Mouse (Mus musculus): Measurements from ENCODE around the gene Epb41l5. TPM values are rescaled to one million over a fixed set of nuclear protein-coding genes. Genes with fewer than 3 reads are reported as not detected.

Gene Epb41l5
- polyA plus RNA-seq, 1 experiment from 2014 or later = 10.3 TPM

- no peak overlapping the region for H3K27ac ChIP-seq
- H3K9me3 ChIP-seq = no peaks in the 10 kb centered on the region
- H3K4me3 ChIP-seq = no peak overlapping the region
- no peak for ATAC-seq (ENCODE audit: low FRiP score, low read depth)
- peaks cover 17% of the 10 kb centered on the region for H3K4me1 ChIP-seq
- 84% methylated on average over 7 of the region's 7 CpGs for WGBS
- no peaks in the 10 kb centered on the region for H3K27me3 ChIP-seq
- no peak overlapping the region for H3K4me2 ChIP-seq (replicated peaks)
- H3K9ac ChIP-seq = no peak overlapping the region
- H3K36me3 ChIP-seq = no peaks in the 10 kb centered on the region
These were observed 139.3 kb downstream of the Epb41l5 start for GRCm38 (mm10) chr1:119509474-119509873.

- no peak overlapping the region for H3K4me3 ChIP-seq
- no peak overlapping the region for H3K4me2 ChIP-seq (replicated peaks)
- H3K36me3 ChIP-seq = no peaks in the 10 kb centered on the region
- peaks cover 21% of the 10 kb centered on the region for H3K4me1 ChIP-seq
- no peak overlapping the region for H3K9ac ChIP-seq
- H3K27ac ChIP-seq = no peak overlapping the region; the same call in 1 of the 2 replicates
- H3K9me3 ChIP-seq = no peaks in the 10 kb centered on the region
- 46% methylated on average over 4 of the region's 4 CpGs for WGBS
- no peak for ATAC-seq (ENCODE audit: low FRiP score, low read depth)
- H3K27me3 ChIP-seq = no peaks in the 10 kb centered on the region
These were observed 140.3 kb downstream of the Epb41l5 start for GRCm38 (mm10) chr1:119508548-119508947.

GRCm38 (mm10) chr1:119505951-119506350, 142.8 kb downstream of the Epb41l5 start:
- Histone ChIP-seq H3K27me3 (no peaks in the 10 kb centered on the region), H3K9me3 (no peaks in the 10 kb centered on the region), H3K4me1 (peaks cover 35% of the 10 kb centered on the region), H3K9ac (no peak overlapping the region), H3K36me3 (peaks cover 8% of the 10 kb centered on the region; the same call in 1 of the 2 replicates), H3K27ac (no peak overlapping the region), H3K4me2 (replicated peaks) (no peak overlapping the region), H3K4me3 (no peak overlapping the region)
- WGBS = 91% methylated on average over 3 of the region's 3 CpGs
- no peak for ATAC-seq (ENCODE audit: low FRiP score, low read depth)

- H3K36me3 ChIP-seq = peaks cover 16% of the 10 kb centered on the region
- H3K4me3 ChIP-seq = peak within 1 kb of the TSS; percentile 74
- peaks cover 28% of the 10 kb centered on the region for H3K4me1 ChIP-seq
- under 1% methylated on average over 57 of the region's 57 CpGs for WGBS
- no peaks in the 10 kb centered on the region for H3K27me3 ChIP-seq
- ATAC-seq (ENCODE audit: low FRiP score, low read depth) = peak; percentile 98
- peak within 1 kb of the TSS; percentile 84 for H3K9ac ChIP-seq
- peak within 1 kb of the TSS; percentile 79 for H3K4me2 ChIP-seq (replicated peaks)
- peaks cover 4% of the 10 kb centered on the region; the same call in 1 of the 2 replicates for H3K9me3 ChIP-seq
- 0 out of 2 replicates have a peak within 1 kb of the TSS, but pooled peaks have one; percentile 63 for H3K27ac ChIP-seq
These were observed 144.3 kb downstream of the Epb41l5 start, which contains the start of gene Ralb for GRCm38 (mm10) chr1:119504260-119505062. TSS of gene Ralb (minus strand) at chr1:119504794.

- ATAC-seq (ENCODE audit: low FRiP score, low read depth) = no peak
- H3K4me1 ChIP-seq = peaks cover 29% of the 10 kb centered on the region
- WGBS = 14% methylated on average over 5 of the region's 5 CpGs
These were observed 145.0 kb downstream of the Epb41l5 start for GRCm38 (mm10) chr1:119503808-119504207.

GRCm38 (mm10) chr1:119503181-119503580, 145.6 kb downstream of the Epb41l5 start:
- Histone ChIP-seq H3K4me3 (peak overlapping the region; percentile 74), H3K9ac (peak overlapping the region; percentile 84; the same call in 1 of the 2 replicates), H3K27me3 (no peaks in the 10 kb centered on the region), H3K4me2 (replicated peaks) (peak overlapping the region; percentile 79), H3K4me1 (peaks cover 28% of the 10 kb centered on the region), H3K9me3 (peaks cover 4% of the 10 kb centered on the region; the same call in 1 of the 2 replicates), H3K36me3 (peaks cover 22% of the 10 kb centered on the region), H3K27ac (no peak overlapping the region)
- 80% methylated on average over 3 of the region's 3 CpGs for WGBS
- no peak for ATAC-seq (ENCODE audit: low FRiP score, low read depth)

More at GRCm38 (mm10) chr1:119503808-119504207, 145.0 kb downstream of the Epb41l5 start:
- Histone ChIP-seq H3K9ac (peak overlapping the region; percentile 84), H3K36me3 (peaks cover 22% of the 10 kb centered on the region), H3K27ac (no peak overlapping the region), H3K4me2 (replicated peaks) (peak overlapping the region; percentile 79), H3K9me3 (peaks cover 4% of the 10 kb centered on the region; the same call in 1 of the 2 replicates), H3K27me3 (no peaks in the 10 kb centered on the region), H3K4me3 (peak overlapping the region; percentile 74)

GRCm38 (mm10) chr1:119502729-119503128, 146.1 kb downstream of the Epb41l5 start:
- H3K4me3 ChIP-seq = peak overlapping the region; percentile 74; the same call in 1 of the 2 replicates
- ATAC-seq (ENCODE audit: low FRiP score, low read depth) = no peak
- no peak overlapping the region for H3K27ac ChIP-seq
- peaks cover 22% of the 10 kb centered on the region for H3K36me3 ChIP-seq
- WGBS = 90% methylated on average over 11 of the region's 11 CpGs
- no peak overlapping the region for H3K9ac ChIP-seq
- no peaks in the 10 kb centered on the region for H3K27me3 ChIP-seq
- H3K9me3 ChIP-seq = peaks cover 4% of the 10 kb centered on the region; the same call in 1 of the 2 replicates
- H3K4me2 ChIP-seq (replicated peaks) = peak overlapping the region; percentile 79
- H3K4me1 ChIP-seq = peaks cover 28% of the 10 kb centered on the region

GRCm38 (mm10) chr1:119501881-119502280, 146.9 kb downstream of the Epb41l5 start:
- Histone ChIP-seq H3K4me3 (no peak overlapping the region), H3K4me2 (replicated peaks) (no peak overlapping the region), H3K36me3 (peaks cover 22% of the 10 kb centered on the region), H3K9me3 (peaks cover 4% of the 10 kb centered on the region; the same call in 1 of the 2 replicates), H3K27me3 (no peaks in the 10 kb centered on the region), H3K4me1 (peaks cover 28% of the 10 kb centered on the region), H3K9ac (no peak overlapping the region), H3K27ac (no peak overlapping the region)
- 75% methylated on average over 8 of the region's 8 CpGs for WGBS
- no peak for ATAC-seq (ENCODE audit: low FRiP score, low read depth)

GRCm38 (mm10) chr1:119499456-119499855, 149.3 kb downstream of the Epb41l5 start:
- H3K4me1 ChIP-seq = peaks cover 24% of the 10 kb centered on the region
- H3K9me3 ChIP-seq = peaks cover 4% of the 10 kb centered on the region; the same call in 1 of the 2 replicates
- H3K9ac ChIP-seq = no peak overlapping the region
- WGBS = 88% methylated on average over 10 of the region's 10 CpGs
- no peak overlapping the region for H3K4me3 ChIP-seq
- ATAC-seq (ENCODE audit: low FRiP score, low read depth) = no peak
- H3K36me3 ChIP-seq = peaks cover 22% of the 10 kb centered on the region
- no peaks in the 10 kb centered on the region for H3K27me3 ChIP-seq
- no peak overlapping the region for H3K4me2 ChIP-seq (replicated peaks)
- H3K27ac ChIP-seq = no peak overlapping the region

GRCm38 (mm10) chr1:119498536-119499231, 150.1 kb downstream of the Epb41l5 start:
- Histone ChIP-seq H3K4me3 (no peak overlapping the region), H3K27ac (peak overlapping the region; percentile 15; the same call in 1 of the 2 replicates), H3K27me3 (no peaks in the 10 kb centered on the region), H3K4me1 (peaks cover 27% of the 10 kb centered on the region), H3K9ac (no peak overlapping the region), H3K9me3 (peaks cover 4% of the 10 kb centered on the region; the same call in 1 of the 2 replicates), H3K4me2 (replicated peaks) (no peak overlapping the region), H3K36me3 (peaks cover 22% of the 10 kb centered on the region)
- WGBS = 83% methylated on average over 9 of the region's 9 CpGs
- ATAC-seq (ENCODE audit: low FRiP score, low read depth) = no peak

GRCm38 (mm10) chr1:119497346-119498004, 151.3 kb downstream of the Epb41l5 start:
- Histone ChIP-seq H3K4me3 (no peak overlapping the region), H3K4me2 (replicated peaks) (no peak overlapping the region), H3K27me3 (no peaks in the 10 kb centered on the region), H3K9me3 (peaks cover 4% of the 10 kb centered on the region; the same call in 1 of the 2 replicates), H3K27ac (no peak overlapping the region), H3K9ac (no peak overlapping the region), H3K36me3 (peaks cover 22% of the 10 kb centered on the region), H3K4me1 (peaks cover 25% of the 10 kb centered on the region)
- 77% methylated on average over 5 of the region's 5 CpGs for WGBS
- no peak for ATAC-seq (ENCODE audit: low FRiP score, low read depth)
